Mouse (Mus musculus): ENCODE measurements at regions not wholly inside any gene's neighbourhood (a gene's known extent, or its start where the extent isn't known, plus 50 kb on each side); places are given as distances from the start of the nearest gene placed in this dataset.

DNA sequence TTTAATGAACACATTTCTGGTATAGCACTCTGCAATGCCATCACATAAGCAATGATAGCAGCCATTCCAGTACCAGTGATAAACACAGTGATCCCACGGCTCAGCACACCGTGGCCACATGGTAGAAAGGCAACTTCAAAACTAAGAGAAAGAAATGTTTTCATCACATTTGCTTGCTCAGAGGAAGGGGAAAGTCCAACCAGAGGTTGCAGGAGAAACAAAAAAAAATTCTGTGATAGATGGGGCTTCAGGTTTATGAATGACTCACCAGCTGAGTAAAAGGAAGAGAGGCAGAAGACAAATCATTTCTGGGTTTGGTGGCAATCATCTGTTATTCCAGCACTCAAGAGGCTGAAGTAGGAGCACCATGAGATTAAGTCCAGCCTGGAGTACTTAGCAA lies 103.5 kb downstream of the Gm9733 start:
- no peak for TF ChIP-seq CTCF (IDR thresholded peaks at IDR 0.05; ENCODE audit: low read depth)
- TF ChIP-seq EP300 (IDR thresholded peaks at IDR 0.05; ENCODE audit: low read depth), result no peak
